Mouse (Mus musculus): ENCODE measurements around the gene Tmtc2.

DNA sequence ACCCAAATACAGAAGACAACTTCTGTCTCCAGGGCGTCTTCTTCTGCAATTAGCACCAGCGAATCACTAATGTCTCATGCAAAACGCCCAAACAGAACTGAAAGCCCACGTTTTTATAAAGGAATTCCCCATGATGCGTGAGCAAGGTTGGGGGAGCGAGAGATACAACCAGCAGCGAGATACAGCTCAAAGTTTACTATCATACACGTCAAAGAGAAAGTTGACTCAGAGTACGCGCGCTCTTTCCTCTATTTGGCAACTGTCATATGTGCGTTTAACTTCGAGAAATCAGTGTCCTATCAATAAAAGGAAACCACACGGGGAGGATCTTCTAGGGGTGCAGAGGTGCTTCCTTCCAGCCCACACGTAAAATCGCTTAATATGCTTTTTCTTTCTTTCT is 1.4 kb downstream of the Tmtc2 start:
- no peak for TF ChIP-seq POLR2A (IDR thresholded peaks at IDR 0.05; ENCODE audit: insufficient read depth, low read depth, low read length)
- TF ChIP-seq CTCF (IDR thresholded peaks at IDR 0.05; ENCODE audit: insufficient read depth, low read depth, low read length), result no peak

All from olfactory bulb, adult 2 months (tissue).